Mouse (Mus musculus): ENCODE results near the gene Supt3. TPM values are rescaled to one million over a fixed set of nuclear protein-coding genes. Genes with fewer than 3 reads are reported as not detected.

Gene Supt3
- polyA plus RNA-seq, 1 experiment: 11.4 TPM

DNA sequence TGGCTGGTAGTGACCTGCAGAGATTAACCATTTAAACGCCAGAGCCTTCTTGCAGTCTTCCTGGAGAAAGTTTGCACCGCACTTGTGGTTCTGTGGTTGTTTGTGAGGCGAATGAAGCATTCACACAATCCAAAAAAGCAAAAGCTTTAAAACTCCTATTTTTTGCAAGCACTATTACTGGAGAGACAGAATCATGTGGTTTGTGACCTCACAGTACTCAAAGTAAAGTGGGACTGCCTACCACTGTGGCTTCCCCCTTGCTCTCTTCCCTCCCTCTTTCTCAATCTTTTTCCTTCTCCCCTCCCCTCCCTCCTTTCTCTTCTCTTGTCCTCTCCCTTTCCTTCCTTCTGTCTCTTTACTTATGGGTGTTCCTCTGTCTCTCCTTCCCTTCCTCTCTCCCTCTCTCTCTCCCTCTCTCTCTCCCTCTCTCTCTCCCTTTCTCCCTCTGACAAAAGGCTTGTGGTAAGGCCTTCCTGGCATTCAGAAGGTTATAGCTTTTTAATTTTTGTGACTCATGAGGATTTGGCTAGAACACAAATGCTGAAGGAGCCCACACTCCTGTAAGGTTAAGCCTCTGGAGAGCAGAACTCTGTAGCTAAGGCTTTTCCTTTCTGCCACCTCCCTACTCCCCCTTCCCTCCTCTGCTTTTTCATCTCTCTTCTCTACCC, 37.7 kb downstream of the Supt3 start, which contains the start of gene Runx2:
Gene Runx2, minus strand, starts transcription at position 290 of the 668 bp plus-strand sequence.
- Histone ChIP-seq H3K9me3 (no peaks in the 10 kb centered on the region), H3K36me3 (replicated peaks; ENCODE audit: low read length) (no peaks in the 10 kb centered on the region), H3K27me3 (replicated peaks) (no peaks in the 10 kb centered on the region), H3K4me1 (peaks cover 44% of the 10 kb centered on the region), H3K4me3 (replicated peaks) (peak within 1 kb of the TSS; percentile 83)
- TF ChIP-seq FLI1 (IDR thresholded peaks at IDR 0.05; ENCODE audit: low read length) (no peak), GATA1 (IDR thresholded peaks at IDR 0.05; ENCODE audit: borderline replicate concordance, low read length) (no peak)

DNA sequence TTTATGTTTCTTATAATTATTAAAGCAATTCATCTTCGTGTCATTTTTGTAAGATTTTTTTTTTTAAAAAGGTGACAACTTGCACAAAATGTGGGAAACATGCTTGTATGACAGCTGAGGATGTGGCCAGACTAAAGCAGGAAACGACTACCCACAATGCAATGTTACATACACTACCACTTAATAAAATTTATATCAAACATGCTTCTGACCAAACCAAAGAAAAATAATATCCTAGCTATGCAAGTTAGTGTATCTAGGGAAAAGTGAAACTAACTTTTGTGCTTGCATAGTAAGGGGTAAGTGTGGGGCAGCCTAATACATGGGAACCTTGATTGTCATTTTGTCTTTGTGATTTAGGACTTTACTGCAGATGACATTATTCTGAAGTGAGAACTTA, 41.9 kb downstream of the Supt3 start:
- H3K4me1 ChIP-seq: peaks cover 42% of the 10 kb centered on the region
- H3K36me3 ChIP-seq (replicated peaks; ENCODE audit: low read length): peaks cover 3% of the 10 kb centered on the region
- peak overlapping the region; percentile 50 for H3K4me3 ChIP-seq (replicated peaks)
- H3K9me3 ChIP-seq: no peaks in the 10 kb centered on the region
- TF ChIP-seq GATA1 (IDR thresholded peaks at IDR 0.05; ENCODE audit: borderline replicate concordance, low read length) (no peak), FLI1 (IDR thresholded peaks at IDR 0.05; ENCODE audit: low read length) (no peak)
- H3K27me3 ChIP-seq (replicated peaks): no peaks in the 10 kb centered on the region

DNA sequence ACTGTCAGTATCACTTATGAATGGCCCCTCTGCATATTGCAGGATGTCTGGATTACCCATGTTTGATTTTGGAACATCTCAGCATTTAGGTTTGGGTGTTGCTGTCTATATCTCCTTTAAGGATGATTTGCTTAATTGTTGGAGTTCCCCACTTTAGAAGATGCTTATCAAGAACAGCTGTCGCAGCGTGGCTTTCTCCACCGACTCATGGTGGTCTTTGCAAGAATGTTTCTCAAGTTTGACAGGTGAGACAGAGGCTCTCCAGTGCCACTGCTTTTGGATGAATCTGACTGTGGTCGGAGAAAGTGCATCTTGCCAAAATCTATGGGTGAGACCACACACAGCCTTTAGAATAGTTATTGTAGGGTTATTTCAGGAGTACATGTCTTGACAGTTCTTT, 42.9 kb downstream of the Supt3 start:
- H3K27me3 ChIP-seq (replicated peaks): no peaks in the 10 kb centered on the region
- TF ChIP-seq GATA1 (IDR thresholded peaks at IDR 0.05; ENCODE audit: borderline replicate concordance, low read length) (no peak), FLI1 (IDR thresholded peaks at IDR 0.05; ENCODE audit: low read length) (no peak)
- no peaks in the 10 kb centered on the region for H3K9me3 ChIP-seq
- peaks cover 38% of the 10 kb centered on the region for H3K4me1 ChIP-seq
- peaks cover 3% of the 10 kb centered on the region for H3K36me3 ChIP-seq (replicated peaks; ENCODE audit: low read length)
- H3K4me3 ChIP-seq (replicated peaks): no peak overlapping the region

DNA sequence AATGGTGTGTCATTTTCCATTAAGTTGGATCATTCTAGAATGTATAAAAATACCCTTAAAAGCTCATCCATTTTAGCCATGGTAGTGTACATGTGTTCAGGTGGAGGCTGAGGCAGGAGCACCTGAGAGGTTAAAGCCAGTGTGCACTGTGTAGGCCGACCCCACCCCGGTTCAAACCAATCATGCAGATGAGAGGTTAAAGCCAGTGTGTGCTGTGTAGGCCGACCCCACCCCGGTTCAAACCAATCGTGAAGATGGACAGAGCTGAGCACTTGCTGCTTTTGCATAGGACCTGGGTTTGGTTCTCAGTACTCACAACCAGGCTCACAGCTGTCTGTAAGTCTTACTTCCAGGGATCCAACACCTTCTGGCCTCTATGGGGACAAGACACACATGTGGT, 45.0 kb downstream of the Supt3 start:
- H3K4me3 ChIP-seq (replicated peaks): no peak overlapping the region
- H3K27me3 ChIP-seq (replicated peaks): no peaks in the 10 kb centered on the region
- H3K36me3 ChIP-seq (replicated peaks; ENCODE audit: low read length): peaks cover 3% of the 10 kb centered on the region
- no peak for TF ChIP-seq GATA1 (IDR thresholded peaks at IDR 0.05; ENCODE audit: borderline replicate concordance, low read length)
- TF ChIP-seq FLI1 (IDR thresholded peaks at IDR 0.05; ENCODE audit: low read length): no peak
- no peaks in the 10 kb centered on the region for H3K9me3 ChIP-seq
- peaks cover 45% of the 10 kb centered on the region for H3K4me1 ChIP-seq

DNA sequence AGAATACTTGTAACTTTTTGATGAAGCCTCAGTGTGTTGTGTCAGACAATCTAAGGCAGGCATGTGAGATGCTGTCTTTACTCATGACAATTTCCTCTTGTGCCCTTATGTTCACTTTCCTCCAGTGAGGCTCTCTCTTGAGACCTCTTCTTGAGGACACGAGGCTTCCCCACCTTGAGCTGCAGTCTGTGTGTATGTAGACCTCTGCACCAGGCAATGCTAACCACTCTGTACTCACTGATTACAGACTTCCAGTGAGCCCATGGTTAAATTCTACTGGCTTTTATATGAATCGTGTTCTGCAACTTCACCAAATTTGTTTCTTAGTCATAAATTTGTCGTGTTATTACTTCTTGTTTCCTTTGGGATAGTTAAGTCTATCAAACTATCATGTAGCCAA, 50.2 kb downstream of the Supt3 start:
- H3K36me3 ChIP-seq (replicated peaks; ENCODE audit: low read length): peaks cover 10% of the 10 kb centered on the region
- H3K9me3 ChIP-seq: no peaks in the 10 kb centered on the region; the same call in 1 of the 2 replicates
- TF ChIP-seq GATA1 (IDR thresholded peaks at IDR 0.05; ENCODE audit: borderline replicate concordance, low read length): no peak
- TF ChIP-seq FLI1 (IDR thresholded peaks at IDR 0.05; ENCODE audit: low read length): no peak
- peaks cover 61% of the 10 kb centered on the region for H3K4me1 ChIP-seq
- no peak overlapping the region for H3K4me3 ChIP-seq (replicated peaks)
- no peaks in the 10 kb centered on the region for H3K27me3 ChIP-seq (replicated peaks)

DNA sequence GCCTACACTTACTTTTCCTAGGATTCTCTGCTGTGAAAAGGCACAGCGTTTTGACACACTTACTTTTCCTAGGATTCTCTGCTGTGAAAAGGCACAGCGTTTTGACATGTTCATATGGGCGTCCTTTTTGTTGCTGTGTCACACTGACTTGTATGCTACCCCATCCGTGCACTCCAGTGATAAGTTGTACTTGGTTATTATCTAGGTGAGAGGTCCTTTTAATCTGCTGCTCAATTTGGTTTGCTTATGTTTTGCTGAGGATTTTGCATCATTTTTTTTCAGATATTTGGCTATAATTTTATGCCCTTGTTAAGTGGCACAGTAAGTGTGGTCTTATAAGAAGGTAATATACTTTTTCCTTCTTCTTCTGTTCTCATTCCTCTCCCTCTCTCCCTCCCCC, 51.0 kb downstream of the Supt3 start:
- H3K4me3 ChIP-seq (replicated peaks): no peak overlapping the region
- peaks cover 10% of the 10 kb centered on the region for H3K36me3 ChIP-seq (replicated peaks; ENCODE audit: low read length)
- H3K27me3 ChIP-seq (replicated peaks): no peaks in the 10 kb centered on the region
- peaks cover 68% of the 10 kb centered on the region for H3K4me1 ChIP-seq
- TF ChIP-seq GATA1 (IDR thresholded peaks at IDR 0.05; ENCODE audit: borderline replicate concordance, low read length) (no peak), FLI1 (IDR thresholded peaks at IDR 0.05; ENCODE audit: low read length) (no peak)
- H3K9me3 ChIP-seq: no peaks in the 10 kb centered on the region; the same call in 1 of the 2 replicates

DNA sequence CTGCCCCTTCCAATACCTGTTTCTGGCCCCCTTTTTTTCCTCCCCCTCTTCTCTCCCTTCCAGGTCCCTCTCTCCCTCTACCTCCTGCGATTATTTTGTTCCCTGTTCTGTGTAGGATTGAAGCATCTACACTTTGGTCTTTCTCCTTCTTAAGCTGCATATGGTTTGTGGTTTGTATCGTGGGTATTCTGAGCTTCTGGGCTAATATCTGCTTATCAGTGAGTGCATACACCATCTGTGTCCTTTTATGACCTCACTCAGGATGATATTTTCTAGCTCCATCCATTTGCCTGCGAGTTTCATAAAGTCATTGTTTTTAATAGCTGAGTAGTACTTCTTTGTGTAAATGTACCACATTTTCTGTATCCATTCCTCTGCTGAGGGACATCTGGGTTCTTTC, 52.6 kb downstream of the Supt3 start:
- peaks cover 78% of the 10 kb centered on the region for H3K4me1 ChIP-seq
- no peaks in the 10 kb centered on the region; the same call in 1 of the 2 replicates for H3K9me3 ChIP-seq
- peaks cover 10% of the 10 kb centered on the region for H3K36me3 ChIP-seq (replicated peaks; ENCODE audit: low read length)
- TF ChIP-seq GATA1 (IDR thresholded peaks at IDR 0.05; ENCODE audit: borderline replicate concordance, low read length): no peak
- TF ChIP-seq FLI1 (IDR thresholded peaks at IDR 0.05; ENCODE audit: low read length): no peak
- H3K4me3 ChIP-seq (replicated peaks): no peak overlapping the region
- H3K27me3 ChIP-seq (replicated peaks): no peaks in the 10 kb centered on the region

DNA sequence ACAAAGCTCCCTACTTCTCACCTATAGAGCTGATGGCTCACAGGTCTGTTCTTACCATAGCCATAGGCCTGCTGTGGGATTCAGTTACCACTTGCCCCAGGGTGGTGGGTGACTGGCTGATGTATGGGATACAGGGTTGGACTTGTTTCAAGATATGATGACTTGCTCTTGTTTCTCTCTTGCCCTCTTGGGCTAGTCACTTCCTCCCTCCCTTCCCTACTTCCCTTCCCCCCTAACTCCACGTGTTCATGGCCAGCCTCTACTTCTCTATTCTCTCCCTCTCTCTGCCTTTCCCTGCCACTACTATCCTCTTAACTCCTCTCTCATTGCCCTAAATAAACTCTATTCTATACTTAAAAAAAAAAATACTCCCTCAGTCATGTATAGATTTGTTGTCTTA, 54.2 kb downstream of the Supt3 start:
- H3K36me3 ChIP-seq (replicated peaks; ENCODE audit: low read length): peaks cover 10% of the 10 kb centered on the region
- H3K4me1 ChIP-seq: peaks cover 73% of the 10 kb centered on the region
- H3K27me3 ChIP-seq (replicated peaks): no peaks in the 10 kb centered on the region
- no peak overlapping the region for H3K4me3 ChIP-seq (replicated peaks)
- no peaks in the 10 kb centered on the region; the same call in 1 of the 2 replicates for H3K9me3 ChIP-seq
- TF ChIP-seq GATA1 (IDR thresholded peaks at IDR 0.05; ENCODE audit: borderline replicate concordance, low read length): no peak
- TF ChIP-seq FLI1 (IDR thresholded peaks at IDR 0.05; ENCODE audit: low read length): no peak

DNA sequence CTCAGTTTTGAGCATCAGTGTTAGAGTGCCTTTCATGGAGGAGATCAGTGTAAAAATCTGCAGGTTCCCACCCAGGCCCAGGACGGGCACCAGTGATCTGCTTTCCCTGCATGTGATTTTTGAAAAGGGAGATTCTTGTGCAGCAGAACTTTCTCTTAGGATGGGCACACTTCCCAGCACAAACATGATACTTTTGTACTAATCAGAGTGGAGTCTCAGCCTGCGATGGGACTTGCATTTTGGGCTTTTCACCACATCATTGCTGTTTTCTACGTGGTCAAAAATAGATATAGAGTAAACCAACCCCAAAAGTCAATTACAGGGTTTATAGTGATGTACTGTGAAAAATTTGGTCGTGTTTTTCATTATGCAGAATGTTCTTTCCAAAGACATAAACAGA, 65.2 kb downstream of the Supt3 start:
- TF ChIP-seq FLI1 (IDR thresholded peaks at IDR 0.05; ENCODE audit: low read length) (no peak), GATA1 (IDR thresholded peaks at IDR 0.05; ENCODE audit: borderline replicate concordance, low read length) (no peak)

DNA sequence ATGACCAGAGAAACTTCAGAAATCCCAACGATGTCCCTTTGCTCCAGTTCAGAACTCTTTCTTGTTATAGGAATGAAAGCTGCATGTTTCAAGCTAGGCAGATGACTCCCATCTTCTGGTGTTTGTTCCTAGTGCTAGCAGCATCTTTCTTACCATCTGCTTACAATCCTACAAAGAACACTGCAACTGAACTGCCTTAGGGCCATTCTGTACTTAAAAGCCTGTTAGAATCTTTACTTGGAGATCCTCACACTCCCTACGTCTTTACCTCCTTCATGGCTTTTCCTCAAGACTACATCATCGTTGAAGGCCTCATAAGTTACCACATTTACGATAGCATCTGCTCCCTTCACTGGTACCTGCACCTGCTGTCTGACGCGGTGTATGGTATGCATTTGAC, 86.2 kb downstream of the Supt3 start:
- no peak overlapping the region for H3K4me3 ChIP-seq (replicated peaks)
- peaks cover 10% of the 10 kb centered on the region for H3K36me3 ChIP-seq (replicated peaks; ENCODE audit: low read length)
- no peaks in the 10 kb centered on the region for H3K27me3 ChIP-seq (replicated peaks)
- TF ChIP-seq FLI1 (IDR thresholded peaks at IDR 0.05; ENCODE audit: low read length): no peak
- no peak for TF ChIP-seq GATA1 (IDR thresholded peaks at IDR 0.05; ENCODE audit: borderline replicate concordance, low read length)
- H3K9me3 ChIP-seq: no peaks in the 10 kb centered on the region
- H3K4me1 ChIP-seq: peaks cover 9% of the 10 kb centered on the region; the same call in 1 of the 2 replicates

More for the DNA sequence above, 65.2 kb downstream of the Supt3 start:
- peaks cover 12% of the 10 kb centered on the region for H3K4me1 ChIP-seq
- no peaks in the 10 kb centered on the region for H3K36me3 ChIP-seq (replicated peaks; ENCODE audit: low read length)
- H3K9me3 ChIP-seq: no peaks in the 10 kb centered on the region
- H3K4me3 ChIP-seq (replicated peaks): no peak overlapping the region
- H3K27me3 ChIP-seq (replicated peaks): no peaks in the 10 kb centered on the region
